Mouse (Mus musculus) urinary bladder, adult 2 months (tissue): ENCODE data around the gene Olfr1484. TPM values are rescaled to one million over a fixed set of nuclear protein-coding genes. Genes with fewer than 3 reads are reported as not detected.
"Not testable (repeated sequence)": the region's sequence is repeated elsewhere in the genome, so short reads cannot be mapped to it uniquely, and the experiment has no call there.

Source experiments
- DNase-seq: peaks from one replicate; pipeline ENCODE4 v3.0.0; 2022; ENCODE audit warnings: low spot score
- polyA plus RNA-seq: library from polyadenylated mRNA; depleted of rRNA; stranded (reverse); fragments of >200 nt; gene quantifications from 2 replicates; pipeline ENCODE4 v1.2.3, GENCODE M21; 2012; rRNA removed

Olfr1484 gene
- not detected in 2 replicates for polyA plus RNA-seq

DNA sequence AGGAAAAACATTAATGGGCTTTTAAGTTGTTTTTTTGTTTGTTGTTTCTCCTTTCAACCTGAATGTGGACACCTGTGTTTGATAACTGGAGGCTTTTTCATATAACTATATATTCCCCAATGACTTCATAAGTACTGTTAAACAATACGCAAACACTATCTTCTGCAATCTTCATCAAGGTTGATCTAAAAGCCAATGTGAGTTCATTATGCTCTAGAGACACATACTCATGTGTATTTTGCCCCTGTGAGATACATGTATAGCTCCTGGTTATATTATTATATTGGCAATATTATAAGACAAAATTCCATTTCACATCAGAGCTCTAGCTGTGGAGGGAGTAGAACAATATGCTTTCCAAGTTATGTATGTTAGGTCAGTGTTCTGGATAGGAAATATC is at the start of gene Olfr1484:
Gene Olfr1484 (plus strand): TSS at position 301 of the 400 bp plus-strand sequence.
- DNase-seq = no peak

DNA sequence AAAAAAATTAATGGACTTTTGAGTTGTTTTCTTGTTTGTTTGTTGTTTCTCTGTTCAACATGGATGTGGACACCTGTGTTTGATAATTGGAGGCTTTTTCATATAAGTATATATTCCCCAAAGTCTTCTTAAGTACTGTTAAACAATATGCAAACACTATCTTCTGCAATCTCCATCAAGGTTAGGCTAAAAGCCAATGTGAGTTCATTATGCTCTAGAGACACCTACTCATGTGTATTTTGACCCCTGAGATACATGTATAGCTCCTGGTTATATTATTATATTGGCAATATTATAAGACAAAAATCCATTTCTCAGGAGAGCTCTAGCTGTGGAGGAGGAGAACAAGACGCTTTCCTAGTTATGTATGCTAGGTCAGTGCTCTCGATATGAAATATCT is 33.8 kb downstream of the Olfr1484 start, which contains the start of gene Olfr1487:
Gene Olfr1487 (plus strand): TSS at position 301 of the 400 bp plus-strand sequence.
- DNase-seq = not testable (repeated sequence)

DNA sequence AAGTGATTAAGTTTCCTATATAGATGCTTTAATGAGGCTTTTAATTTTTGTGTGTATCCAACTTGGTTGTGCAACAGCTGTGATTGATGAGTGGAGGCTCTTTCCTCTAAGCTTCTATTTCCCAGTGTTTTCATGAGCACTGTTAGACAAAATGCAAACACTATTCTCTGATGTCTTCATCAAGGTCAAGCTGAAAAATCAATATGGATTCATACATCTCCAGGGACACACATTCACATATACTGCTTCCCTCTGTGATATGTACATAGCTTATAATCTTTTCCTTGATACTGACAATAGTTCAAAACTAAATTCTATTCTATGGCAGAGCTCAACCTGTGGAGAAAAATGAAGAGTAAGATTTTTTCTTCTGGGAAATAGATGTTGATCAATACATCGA is 48.0 kb downstream of the Olfr1484 start, which contains the start of gene Olfr1489:
Gene Olfr1489 (plus strand): TSS at position 301 of the 400 bp plus-strand sequence.
- DNase-seq = no peak

Other genes starting within 250 kb of the Olfr1484 start
- gene Olfr1466, start 244.6 kb upstream of the Olfr1484 start, polyA plus RNA-seq = not detected in 2 replicates
- gene Olfr1467, start 221.3 kb upstream of the Olfr1484 start, polyA plus RNA-seq = not detected in 2 replicates
- gene Olfr1469, start 175.7 kb upstream of the Olfr1484 start, polyA plus RNA-seq = not detected in 2 replicates
- gene Olfr1471, start 140.1 kb upstream of the Olfr1484 start, polyA plus RNA-seq = not detected in 2 replicates
- not detected in 2 replicates for gene Olfr1472, start 127.4 kb upstream of the Olfr1484 start, polyA plus RNA-seq
- gene Olfr1474, start 113.9 kb upstream of the Olfr1484 start, polyA plus RNA-seq = not detected in 2 replicates
- gene Olfr1475, start 103.3 kb upstream of the Olfr1484 start, polyA plus RNA-seq = not detected in 2 replicates
- gene Olfr1477, start 83.0 kb upstream of the Olfr1484 start, polyA plus RNA-seq = not detected in 2 replicates
- gene Olfr1480, start 55.6 kb upstream of the Olfr1484 start, polyA plus RNA-seq = not detected in 2 replicates
- gene Olfr1487, start 33.9 kb downstream of the Olfr1484 start, polyA plus RNA-seq = not detected in 2 replicates
- gene Olfr1489, start 48.1 kb downstream of the Olfr1484 start, polyA plus RNA-seq = not detected in 2 replicates
- not detected in 2 replicates for gene Olfr1490, start 67.6 kb downstream of the Olfr1484 start, polyA plus RNA-seq
- not detected in 2 replicates for gene Olfr1491, start 113.8 kb downstream of the Olfr1484 start, polyA plus RNA-seq
- gene Olfr1493-ps1, start 139.8 kb downstream of the Olfr1484 start, polyA plus RNA-seq = not detected in 2 replicates
- gene Olfr1494, start 156.2 kb downstream of the Olfr1484 start, polyA plus RNA-seq = not detected in 2 replicates
- gene Olfr1495, start 181.1 kb downstream of the Olfr1484 start, polyA plus RNA-seq = not detected in 2 replicates
- not detected in 2 replicates for gene Olfr1496, start 194.4 kb downstream of the Olfr1484 start, polyA plus RNA-seq
- not detected in 2 replicates for gene Olfr1497, start 214.7 kb downstream of the Olfr1484 start, polyA plus RNA-seq
- gene Olfr1499, start 235.9 kb downstream of the Olfr1484 start, polyA plus RNA-seq = not detected in 2 replicates
- gene Olfr1500, start 247.0 kb downstream of the Olfr1484 start, polyA plus RNA-seq = not detected in 2 replicates